Mouse (Mus musculus) CH12.LX (cell line): ENCODE measurements around the gene Smarcc2. TPM values are rescaled to one million over a fixed set of nuclear protein-coding genes. Genes with fewer than 3 reads are reported as not detected.
A peak's percentile ranks its signal among the peaks of the same experiment; 100 is the strongest.

Source experiments
- DNase-seq: peaks from one replicate; pipeline ENCODE4 v3.0.0-alpha.2; 2013; ENCODE audit errors: extremely low read depth
- H3K27ac ChIP-seq: 2 replicates; pipeline ENCODE4 v1.5.1; 2012; ENCODE audit warnings: low read depth, mild to moderate bottlenecking, control low read depth, moderate library complexity; ENCODE audit not compliant: insufficient read depth
- H3K27me3 ChIP-seq: replicated peaks from 2 replicates; pipeline ENCODE3; 2012; ENCODE audit warnings: inconsistent platforms
- H3K36me3 ChIP-seq, 2 experiments: replicated peaks in 1 of 2; 2 replicates each; pipeline versions ENCODE3 to v1.6.1; 2012; ENCODE audit warnings: inconsistent platforms in 1 of 2, low read length in 1 of 2, mild to moderate bottlenecking in 1 of 2, mixed read lengths in 1 of 2, moderate library complexity in 1 of 2; ENCODE audit not compliant: control insufficient read depth in 1 of 2, insufficient read depth in 1 of 2
- H3K4me1 ChIP-seq, 2 experiments: 2 replicates each; pipeline ENCODE4 v1.6.1; 2012; ENCODE audit warnings: inconsistent platforms in 1 of 2, moderate library complexity in 1 of 2; ENCODE audit not compliant: insufficient read depth in 2 of 2, control insufficient read depth in 1 of 2
- H3K4me2 ChIP-seq: 2 replicates; pipeline ENCODE4 v1.6.1; 2012; ENCODE audit warnings: low read depth, mild to moderate bottlenecking, control low read depth; ENCODE audit not compliant: poor library complexity, insufficient read depth, severe bottlenecking
- H3K4me3 ChIP-seq, 3 experiments: fragments of 150-350 bp in 1 of 3; sonication (generic) in 1 of 3; replicated peaks in 1 of 3; 2 replicates each; pipeline versions ENCODE3 to v1.5.1; 2011 to 2012; ENCODE audit warnings: low read depth in 2 of 3, low read length in 2 of 3, mild to moderate bottlenecking in 2 of 3, moderate library complexity in 2 of 3, control low read depth in 1 of 3, improper control_type of control experiment in 1 of 3, inconsistent platforms in 1 of 3, mixed read lengths in 1 of 3; ENCODE audit not compliant: poor library complexity in 1 of 3
- H3K79me2 ChIP-seq: replicated peaks from 2 replicates; pipeline ENCODE4 v1.6.1; 2012; ENCODE audit warnings: mild to moderate bottlenecking, moderate library complexity; ENCODE audit not compliant: control insufficient read depth, poor library complexity, insufficient read depth, severe bottlenecking; ENCODE audit errors: extremely low read depth
- H3K9ac ChIP-seq: 2 replicates; pipeline ENCODE4 v1.6.1; 2012; ENCODE audit warnings: low read depth, mild to moderate bottlenecking, control low read depth, moderate library complexity; ENCODE audit not compliant: insufficient read depth
- H3K9me3 ChIP-seq: replicated peaks from 2 replicates; pipeline ENCODE3; 2012; ENCODE audit warnings: low read length, inconsistent platforms, mixed read lengths
- BHLHE40 ChIP-seq: IDR thresholded peaks from 2 replicates; pipeline ENCODE4 v1.6.1; 2011; ENCODE audit warnings: mild to moderate bottlenecking, low read depth, low read length, improper control_type of control experiment
- CHD1 ChIP-seq: IDR thresholded peaks from 2 replicates; pipeline ENCODE4 v1.6.1; 2012; ENCODE audit warnings: low read depth, low read length, improper control_type of control experiment, inconsistent platforms
- CHD2 ChIP-seq: IDR thresholded peaks from 2 replicates; pipeline ENCODE4 v1.6.1; 2011; ENCODE audit warnings: low read length, improper control_type of control experiment
- CTCF ChIP-seq, 2 experiments: IDR thresholded peaks in 1 of 2; conservative IDR thresholded peaks in 1 of 2; 2 replicates each; pipeline ENCODE4 v1.5.1; 2011 to 2012; ENCODE audit warnings: low read depth in 2 of 2, low read length in 2 of 2, improper control_type of control experiment in 1 of 2, inconsistent platforms in 1 of 2, mild to moderate bottlenecking in 1 of 2, moderate library complexity in 1 of 2
- E2F4 ChIP-seq: IDR thresholded peaks from 2 replicates; pipeline ENCODE4 v1.6.1; 2011; ENCODE audit warnings: low read depth, low read length, improper control_type of control experiment; ENCODE audit not compliant: insufficient replicate concordance
- ELF1 ChIP-seq: IDR thresholded peaks from 2 replicates; pipeline ENCODE4 v1.6.1; 2014; ENCODE audit warnings: low read depth, mild to moderate bottlenecking, inconsistent platforms, low read length, improper control_type of control experiment
- EP300 ChIP-seq: IDR thresholded peaks from 2 replicates; pipeline ENCODE4 v1.6.1; 2011; ENCODE audit warnings: low read length, improper control_type of control experiment
- ETS1 ChIP-seq: conservative IDR thresholded peaks from 2 replicates; pipeline ENCODE4 v1.6.1; 2012; ENCODE audit warnings: low read depth, mild to moderate bottlenecking, inconsistent platforms, low read length, improper control_type of control experiment, moderate library complexity
- GABPA ChIP-seq: IDR thresholded peaks from 2 replicates; pipeline ENCODE4 v1.6.1; 2012; ENCODE audit warnings: low read depth, low read length, improper control_type of control experiment, inconsistent platforms; ENCODE audit not compliant: insufficient replicate concordance
- HCFC1 ChIP-seq: IDR thresholded peaks from 2 replicates; pipeline ENCODE4 v1.6.1; 2012; ENCODE audit warnings: low read depth, mild to moderate bottlenecking, inconsistent platforms, low read length, improper control_type of control experiment
- IRF4 ChIP-seq: IDR thresholded peaks from 2 replicates; pipeline ENCODE4 v1.6.1; 2014; ENCODE audit warnings: low read depth, mild to moderate bottlenecking, inconsistent platforms, low read length, improper control_type of control experiment
- JUN ChIP-seq: IDR thresholded peaks from 2 replicates; pipeline ENCODE4 v1.6.1; 2011; ENCODE audit warnings: low read depth, mild to moderate bottlenecking, low read length, improper control_type of control experiment, moderate library complexity; ENCODE audit not compliant: insufficient read depth
- JUND ChIP-seq: conservative IDR thresholded peaks from 2 replicates; pipeline ENCODE4 v1.6.1; 2011; ENCODE audit warnings: low read depth, low read length, improper control_type of control experiment
- KAT2A ChIP-seq: IDR thresholded peaks from 2 replicates; pipeline ENCODE4 v1.6.1; 2012; ENCODE audit warnings: low read length, improper control_type of control experiment, inconsistent platforms; ENCODE audit not compliant: insufficient replicate concordance
- MAFK ChIP-seq: IDR thresholded peaks from 2 replicates; pipeline ENCODE4 v1.6.1; 2011; ENCODE audit warnings: low read length, improper control_type of control experiment; ENCODE audit not compliant: insufficient replicate concordance
- MAX ChIP-seq: IDR thresholded peaks from 2 replicates; pipeline ENCODE4 v1.6.1; 2011; ENCODE audit warnings: low read length, improper control_type of control experiment
- MAZ ChIP-seq: IDR thresholded peaks from 2 replicates; pipeline ENCODE4 v1.6.1; 2012; ENCODE audit warnings: low read depth, mild to moderate bottlenecking, inconsistent platforms, low read length, improper control_type of control experiment, moderate library complexity
- MEF2A ChIP-seq: IDR thresholded peaks from 2 replicates; pipeline ENCODE4 v1.6.1; 2014; ENCODE audit warnings: low read depth, mild to moderate bottlenecking, inconsistent platforms, low read length, improper control_type of control experiment, borderline replicate concordance
- MXI1 ChIP-seq: IDR thresholded peaks from 2 replicates; pipeline ENCODE4 v1.6.1; 2011; ENCODE audit warnings: mild to moderate bottlenecking, low read depth, low read length, improper control_type of control experiment
- MYC ChIP-seq: IDR thresholded peaks from 2 replicates; pipeline ENCODE4 v1.6.1; 2011; ENCODE audit warnings: low read depth, mild to moderate bottlenecking, improper control_type of control experiment, low read length
- NELFE ChIP-seq: IDR thresholded peaks from 2 replicates; pipeline ENCODE4 v1.6.1; 2011; ENCODE audit warnings: low read depth, low read length, improper control_type of control experiment
- NRF1 ChIP-seq: IDR thresholded peaks from 2 replicates; pipeline ENCODE4 v1.6.1; 2014; ENCODE audit warnings: low read depth, mild to moderate bottlenecking, inconsistent platforms, low read length, improper control_type of control experiment, moderate library complexity
- PAX5 ChIP-seq: IDR thresholded peaks from 2 replicates; pipeline ENCODE4 v1.6.1; 2012; ENCODE audit warnings: low read length, inconsistent platforms, mixed read lengths
- POLR2A ChIP-seq: IDR thresholded peaks from 2 replicates; pipeline ENCODE4 v1.6.1; 2011; ENCODE audit warnings: low read depth, mild to moderate bottlenecking, improper control_type of control experiment, low read length
- POLR2AphosphoS2 ChIP-seq: IDR thresholded peaks from 2 replicates; pipeline ENCODE4 v1.6.1; 2011; ENCODE audit warnings: low read depth, low read length, improper control_type of control experiment
- RAD21 ChIP-seq: IDR thresholded peaks from 2 replicates; pipeline ENCODE4 v1.6.1; 2011; ENCODE audit warnings: low read depth, mild to moderate bottlenecking, low read length, improper control_type of control experiment, moderate library complexity
- RCOR1 ChIP-seq: conservative IDR thresholded peaks from 2 replicates; pipeline ENCODE4 v1.6.1; 2012; ENCODE audit warnings: low read depth, mild to moderate bottlenecking, inconsistent platforms, low read length, improper control_type of control experiment
- SIN3A ChIP-seq: IDR thresholded peaks from 2 replicates; pipeline ENCODE4 v1.6.1; 2012; ENCODE audit warnings: low read length, improper control_type of control experiment, inconsistent platforms
- SMC3 ChIP-seq: IDR thresholded peaks from 2 replicates; pipeline ENCODE4 v1.6.1; 2011; ENCODE audit warnings: low read depth, low read length, improper control_type of control experiment
- TBP ChIP-seq: conservative IDR thresholded peaks from 2 replicates; pipeline ENCODE4 v1.6.1; 2011; ENCODE audit warnings: low read depth, low read length, improper control_type of control experiment
- TCF12 ChIP-seq: IDR thresholded peaks from 2 replicates; pipeline ENCODE4 v1.6.1; 2014; ENCODE audit warnings: low read depth, mild to moderate bottlenecking, inconsistent platforms, low read length, improper control_type of control experiment
- UBTF ChIP-seq: IDR thresholded peaks from 2 replicates; pipeline ENCODE4 v1.6.1; 2012; ENCODE audit warnings: low read depth, mild to moderate bottlenecking, inconsistent platforms, low read length, improper control_type of control experiment, moderate library complexity
- USF1 ChIP-seq: IDR thresholded peaks from 2 replicates; pipeline ENCODE4 v1.6.1; 2014; ENCODE audit warnings: low read depth, mild to moderate bottlenecking, inconsistent platforms, low read length, improper control_type of control experiment
- USF2 ChIP-seq: conservative IDR thresholded peaks from 2 replicates; pipeline ENCODE4 v1.6.1; 2011; ENCODE audit warnings: low read depth, low read length, improper control_type of control experiment
- ZC3H11A ChIP-seq: IDR thresholded peaks from 2 replicates; pipeline ENCODE4 v1.6.1; 2012; ENCODE audit warnings: low read depth, mild to moderate bottlenecking, inconsistent platforms, low read length, improper control_type of control experiment
- ZKSCAN1 ChIP-seq: IDR thresholded peaks from 2 replicates; pipeline ENCODE4 v1.6.1; 2012; ENCODE audit warnings: low read depth, inconsistent platforms, low read length, improper control_type of control experiment, borderline replicate concordance
- ZMIZ1 ChIP-seq: IDR thresholded peaks from 2 replicates; pipeline ENCODE4 v1.6.1; 2012; ENCODE audit warnings: low read depth, mild to moderate bottlenecking, inconsistent platforms, low read length, improper control_type of control experiment
- ZNF384 ChIP-seq: IDR thresholded peaks from 2 replicates; pipeline ENCODE4 v1.6.1; 2012; ENCODE audit warnings: low read depth, low read length, improper control_type of control experiment, inconsistent platforms
- dilution Hi-C: fragments of 300-500 bp; cut with MboI; formaldehyde crosslinking; loops from 2 replicates; pipeline ENCODE4 v1.14.3; 2020; ENCODE audit warnings: low sequenced_read_pairs; ENCODE audit not compliant: extremely low pct_unique_long_range_greater_than_20kb, extremely low pct_ligation_motif_present
- in situ Hi-C: fragments of 300-500 bp; cut with MboI; formaldehyde crosslinking; loops from 3 replicates; pipeline ENCODE4 v1.14.3; 2019; ENCODE audit warnings: low sequenced_read_pairs, low pct_ligation_motif_present, low pct_unique_long_range_greater_than_20kb, mixed read lengths
- polyA plus RNA-seq: library from polyadenylated mRNA; unstranded; fragments of >175 nt; gene quantifications from 2 replicates; pipeline ENCODE4 v1.2.1, GENCODE M21; 2012; ENCODE audit warnings: low read depth; ENCODE audit not compliant: insufficient read length
- total RNA-seq, 2 experiments: library from RNA; depleted of rRNA; stranded (reverse); fragments of 300-350 nt in 1 of 2; fragments of >200 nt in 1 of 2; gene quantifications; 2 replicates each; pipeline ENCODE4 v1.2.3; 2012 to 2014

Smarcc2 gene
- total and polyA plus RNA-seq, 3 experiments: 6.1 to 42.6 (median 24.8) TPM

- TF ChIP-seq GABPA (no peak), KAT2A (no peak), MAX (peak; percentile 91; the same call in 1 of the 2 replicates), E2F4 (peak; percentile 94; the same call in 1 of the 2 replicates), RCOR1 (no peak), NELFE (peak; percentile 63), CTCF (conservative IDR thresholded peaks at IDR 0.05 in 1 of 2, IDR thresholded peaks at IDR 0.05 in 1 of 2; ENCODE audit: low read depth in 2 of 2, low read length in 2 of 2) (peak in 1 of 2 experiments; percentile 52; a peak in 2 of 4 replicates), EP300 (no peak), ZNF384 (no peak), CHD1 (no peak), MAFK (no peak), ZKSCAN1 (no peak), MAZ (peak; percentile 71), PAX5 (no peak), ZC3H11A (no peak), HCFC1 (peak; percentile 52), TBP (peak; percentile 91), JUND (peak; percentile 73), USF2 (no peak), MXI1 (no peak; the same call in 1 of the 2 replicates), MYC (peak; percentile 87), UBTF (no peak), SMC3 (no peak), CHD2 (peak; percentile 59; the same call in 1 of the 2 replicates), JUN (peak; percentile 72), SIN3A (no peak; the same call in 1 of the 2 replicates), USF1 (peak; percentile 40), ETS1 (peak; percentile 44; the same call in 1 of the 2 replicates), TCF12 (peak; percentile 60), RAD21 (no peak), NRF1 (no peak), POLR2A (peak; percentile 89), ZMIZ1 (peak; percentile 83), IRF4 (peak; percentile 31; the same call in 1 of the 2 replicates), POLR2AphosphoS2 (peak; percentile 54; the same call in 1 of the 2 replicates), BHLHE40 (no peak), ELF1 (0 out of 2 replicates have a peak, but pooled peaks have one; percentile 38), MEF2A (no peak)
- TF ChIP-seq, all 38 proteins: peak for 19
- no peaks in the 10 kb centered on the region for H3K9me3 ChIP-seq
- H3K4me2 ChIP-seq: peak within 1 kb of the TSS; percentile 81
- no peaks in the 10 kb centered on the region for H3K79me2 ChIP-seq
- H3K4me3 ChIP-seq: peak within 1 kb of the TSS; percentile 86 to 92 (median 86)
- dilution Hi-C loops (no loop called here), in situ Hi-C loops (no loop called here)
- peak within 1 kb of the TSS; percentile 51 for H3K27ac ChIP-seq
- peak within 1 kb of the TSS; percentile 71 for H3K9ac ChIP-seq
- no peaks in the 10 kb centered on the region for H3K27me3 ChIP-seq
- peak; percentile 99 for DNase-seq
- H3K4me1 ChIP-seq: peaks cover 0 to 21% of the 10 kb centered on the region in 2 experiments; a peak in 2 of 4 replicates
- peaks cover 18 to 22% of the 10 kb centered on the region in 2 experiments for H3K36me3 ChIP-seq
Observed at GRCm38 (mm10) chr10:128525671-128526308, 66.7 kb downstream of the Smarcc2 start, which contains the start of gene Esyt1. Esyt1 (minus strand) TSS chr10:128525871.
